Mouse (Mus musculus): ENCODE measurements at regions not wholly inside any gene's neighbourhood (a gene's known extent, or its start where the extent isn't known, plus 50 kb on each side); places are given as distances from the start of the nearest gene placed in this dataset.

DNA sequence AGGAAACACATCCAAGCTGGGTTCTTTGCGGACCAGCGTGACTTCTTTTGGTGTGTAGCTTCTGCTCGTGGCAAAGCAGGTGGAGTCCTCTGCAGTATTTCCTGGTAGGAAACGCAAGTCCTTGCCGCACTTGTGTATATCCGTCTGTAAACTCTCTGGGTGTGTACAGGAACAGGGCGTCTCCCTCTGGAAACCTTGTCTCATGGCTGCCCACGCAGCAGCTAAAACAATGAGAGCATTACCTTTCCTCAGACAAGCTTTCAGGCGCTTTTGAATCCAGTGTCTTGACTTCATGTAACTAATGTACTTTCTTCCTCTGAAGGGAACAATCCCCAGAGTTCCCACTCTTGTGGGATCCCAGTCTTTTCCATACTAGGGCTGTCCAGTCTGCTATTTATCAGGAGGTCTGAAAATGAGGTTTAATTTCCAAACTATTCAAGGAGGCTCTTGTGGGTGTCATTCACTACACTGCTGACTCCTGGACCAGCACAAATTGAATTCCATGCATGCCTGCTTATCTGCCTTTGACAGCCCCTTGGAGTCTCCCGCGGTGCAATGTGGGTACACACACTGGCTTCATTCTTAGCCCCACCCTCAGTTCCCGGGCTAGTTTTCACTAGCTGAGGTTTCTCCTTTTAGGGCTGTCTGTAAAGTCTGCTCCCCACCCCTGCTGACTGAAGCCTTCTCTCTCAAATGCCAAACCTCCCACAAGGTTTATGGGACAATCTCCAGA, 161.6 kb upstream of the Anxa10 start:
- no peaks in the 10 kb centered on the region for H3K27me3 ChIP-seq (replicated peaks)
- no peaks in the 10 kb centered on the region for H3K36me3 ChIP-seq
- H3K4me2 ChIP-seq (replicated peaks) = no peak overlapping the region
- H3K4me1 ChIP-seq (replicated peaks) = no peaks in the 10 kb centered on the region
- H3K9me3 ChIP-seq = no peaks in the 10 kb centered on the region
- no peak overlapping the region for H3K27ac ChIP-seq
- ATAC-seq = peak; percentile 74
- no peak overlapping the region for H3K4me3 ChIP-seq (replicated peaks)
- H3K9ac ChIP-seq = no peak overlapping the region
- WGBS = 49% methylated on average over 12 of the region's 12 CpGs

DNA sequence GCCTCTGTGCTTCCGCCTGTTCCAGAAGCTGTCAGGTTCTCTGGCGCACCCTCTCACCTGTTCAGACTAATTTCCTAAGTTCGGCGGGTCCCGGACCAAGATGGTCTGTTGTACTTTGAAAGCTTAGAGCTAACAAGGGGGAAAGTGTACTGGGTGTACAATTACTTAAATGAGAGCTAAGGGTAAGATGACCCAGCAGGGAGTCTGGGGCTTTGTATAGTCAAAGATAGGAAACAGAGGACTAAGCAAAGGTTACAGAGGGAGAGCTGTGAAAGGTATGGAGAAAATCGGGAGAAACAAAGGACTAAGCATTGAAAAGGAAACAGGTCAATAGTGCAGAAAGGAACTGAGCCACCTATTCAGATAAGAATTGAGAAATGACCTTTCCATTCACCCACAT, 127.6 kb upstream of the Anxa10 start:
- no peak for ATAC-seq
- H3K36me3 ChIP-seq = no peaks in the 10 kb centered on the region
- no peaks in the 10 kb centered on the region for H3K9me3 ChIP-seq
- H3K4me2 ChIP-seq (replicated peaks) = no peak overlapping the region
- H3K27ac ChIP-seq = no peak overlapping the region
- no peaks in the 10 kb centered on the region for H3K4me1 ChIP-seq (replicated peaks)
- H3K9ac ChIP-seq = no peak overlapping the region
- no peaks in the 10 kb centered on the region for H3K27me3 ChIP-seq (replicated peaks)
- WGBS = 88% methylated on average over 6 of the region's 6 CpGs
- no peak overlapping the region for H3K4me3 ChIP-seq (replicated peaks)

Data from intestine, embryonic 15.5 days (tissue).